Mouse (Mus musculus): Measurements from ENCODE around the gene Tbc1d8. TPM values are rescaled to one million over a fixed set of nuclear protein-coding genes. Genes with fewer than 3 reads are reported as not detected.

Gene Tbc1d8
- polyA plus RNA-seq, 1 experiment from 2014 or later = 13.2 TPM

- no peak for ATAC-seq (ENCODE audit: insufficient number of reproducible peaks, insufficient read depth, low FRiP score, low read depth)
- 67% methylated on average over 10 of the region's 10 CpGs for WGBS
- peaks cover 44% of the 10 kb centered on the region for H3K36me3 ChIP-seq (ENCODE audit: control insufficient read depth, insufficient read depth, low read length)
- H3K4me3 ChIP-seq (ENCODE audit: control insufficient read depth in 1 of 2, insufficient read depth in 1 of 2, low read depth in 1 of 2, low read length in 2 of 2) = no peak overlapping the region
- peaks cover 8% of the 10 kb centered on the region for H3K9me3 ChIP-seq (ENCODE audit: control insufficient read depth, low read length)
- no peak overlapping the region for H3K9ac ChIP-seq (ENCODE audit: low read length)
- H3K4me2 ChIP-seq (ENCODE audit: low read length) = no peak overlapping the region
- no peak overlapping the region for H3K27ac ChIP-seq (replicated peaks in 1 of 2; ENCODE audit: control insufficient read depth in 1 of 2, insufficient read depth in 1 of 2, low read depth in 2 of 2, low read length in 2 of 2)
- no peaks in the 10 kb centered on the region for H3K27me3 ChIP-seq (ENCODE audit: control insufficient read depth, insufficient read depth, low read length)
- peaks cover 2% of the 10 kb centered on the region in 2 experiments; a peak in 2 of 4 replicates for H3K4me1 ChIP-seq (ENCODE audit: control insufficient read depth in 2 of 2, insufficient read depth in 2 of 2, low read length in 2 of 2)
Measured at GRCm38 (mm10) chr1:39394096-39394495, 84.5 kb downstream of the Tbc1d8 start.

GRCm38 (mm10) chr1:39393217-39393867, 85.2 kb downstream of the Tbc1d8 start:
- Histone ChIP-seq H3K9me3 (ENCODE audit: control insufficient read depth, low read length) (peaks cover 8% of the 10 kb centered on the region), H3K27me3 (ENCODE audit: control insufficient read depth, insufficient read depth, low read length) (no peaks in the 10 kb centered on the region), H3K36me3 (ENCODE audit: control insufficient read depth, insufficient read depth, low read length) (peaks cover 46% of the 10 kb centered on the region), H3K9ac (ENCODE audit: low read length) (no peak overlapping the region), H3K4me1 (ENCODE audit: control insufficient read depth in 2 of 2, insufficient read depth in 2 of 2, low read length in 2 of 2) (peaks cover 2% of the 10 kb centered on the region in 2 experiments; a peak in 1 of 4 replicates), H3K4me3 (ENCODE audit: control insufficient read depth in 1 of 2, insufficient read depth in 1 of 2, low read depth in 1 of 2, low read length in 2 of 2) (no peak overlapping the region), H3K27ac (replicated peaks in 1 of 2; ENCODE audit: control insufficient read depth in 1 of 2, insufficient read depth in 1 of 2, low read depth in 2 of 2, low read length in 2 of 2) (no peak overlapping the region), H3K4me2 (ENCODE audit: low read length) (no peak overlapping the region)
- no peak for ATAC-seq (ENCODE audit: insufficient number of reproducible peaks, insufficient read depth, low FRiP score, low read depth)
- 76% methylated on average over 8 of the region's 8 CpGs for whole genome bisulfite sequencing

- Histone ChIP-seq H3K4me3 (ENCODE audit: control insufficient read depth in 1 of 2, insufficient read depth in 1 of 2, low read depth in 1 of 2, low read length in 2 of 2) (no peak overlapping the region), H3K27ac (replicated peaks in 1 of 2; ENCODE audit: control insufficient read depth in 1 of 2, insufficient read depth in 1 of 2, low read depth in 2 of 2, low read length in 2 of 2) (no peak overlapping the region), H3K27me3 (ENCODE audit: control insufficient read depth, insufficient read depth, low read length) (no peaks in the 10 kb centered on the region), H3K4me2 (ENCODE audit: low read length) (no peak overlapping the region), H3K36me3 (ENCODE audit: control insufficient read depth, insufficient read depth, low read length) (peaks cover 35% of the 10 kb centered on the region), H3K9me3 (ENCODE audit: control insufficient read depth, low read length) (peaks cover 1% of the 10 kb centered on the region), H3K9ac (ENCODE audit: low read length) (no peak overlapping the region), H3K4me1 (ENCODE audit: control insufficient read depth in 2 of 2, insufficient read depth in 2 of 2, low read length in 2 of 2) (peaks cover 2% of the 10 kb centered on the region in 2 experiments; a peak in 1 of 4 replicates)
- 61% methylated on average over 3 of the region's 3 CpGs for WGBS
- ATAC-seq (ENCODE audit: insufficient number of reproducible peaks, insufficient read depth, low FRiP score, low read depth) = no peak
Measured at GRCm38 (mm10) chr1:39392189-39392588, 86.4 kb downstream of the Tbc1d8 start.

GRCm38 (mm10) chr1:39391652-39392051, 86.9 kb downstream of the Tbc1d8 start:
- no peaks in the 10 kb centered on the region for H3K27me3 ChIP-seq (ENCODE audit: control insufficient read depth, insufficient read depth, low read length)
- no peak for ATAC-seq (ENCODE audit: insufficient number of reproducible peaks, insufficient read depth, low FRiP score, low read depth)
- no peak overlapping the region for H3K9ac ChIP-seq (ENCODE audit: low read length)
- no peak overlapping the region for H3K27ac ChIP-seq (replicated peaks in 1 of 2; ENCODE audit: control insufficient read depth in 1 of 2, insufficient read depth in 1 of 2, low read depth in 2 of 2, low read length in 2 of 2)
- peaks cover 34% of the 10 kb centered on the region for H3K36me3 ChIP-seq (ENCODE audit: control insufficient read depth, insufficient read depth, low read length)
- H3K4me1 ChIP-seq (ENCODE audit: control insufficient read depth in 2 of 2, insufficient read depth in 2 of 2, low read length in 2 of 2) = peaks cover 2% of the 10 kb centered on the region in 2 experiments; a peak in 1 of 4 replicates
- no peak overlapping the region for H3K4me3 ChIP-seq (ENCODE audit: control insufficient read depth in 1 of 2, insufficient read depth in 1 of 2, low read depth in 1 of 2, low read length in 2 of 2)
- H3K4me2 ChIP-seq (ENCODE audit: low read length) = no peak overlapping the region
- 87% methylated on average over 6 of the region's 6 CpGs for WGBS
- no peaks in the 10 kb centered on the region for H3K9me3 ChIP-seq (ENCODE audit: control insufficient read depth, low read length)

- Histone ChIP-seq H3K9ac (ENCODE audit: low read length) (no peak overlapping the region), H3K27me3 (ENCODE audit: control insufficient read depth, insufficient read depth, low read length) (no peaks in the 10 kb centered on the region), H3K9me3 (ENCODE audit: control insufficient read depth, low read length) (no peaks in the 10 kb centered on the region), H3K36me3 (ENCODE audit: control insufficient read depth, insufficient read depth, low read length) (peaks cover 48% of the 10 kb centered on the region), H3K27ac (replicated peaks in 1 of 2; ENCODE audit: control insufficient read depth in 1 of 2, insufficient read depth in 1 of 2, low read depth in 2 of 2, low read length in 2 of 2) (no peak overlapping the region), H3K4me3 (ENCODE audit: control insufficient read depth in 1 of 2, insufficient read depth in 1 of 2, low read depth in 1 of 2, low read length in 2 of 2) (no peak overlapping the region), H3K4me2 (ENCODE audit: low read length) (no peak overlapping the region), H3K4me1 (ENCODE audit: control insufficient read depth in 2 of 2, insufficient read depth in 2 of 2, low read length in 2 of 2) (0 out of 4 replicates have a peak, but pooled peaks cover 0 to 2% of the 10 kb centered on the region in 2 experiments)
- WGBS = 66% methylated on average over 11 of the region's 11 CpGs
- ATAC-seq (ENCODE audit: insufficient number of reproducible peaks, insufficient read depth, low FRiP score, low read depth) = no peak
Measured at GRCm38 (mm10) chr1:39389338-39389737, 89.2 kb downstream of the Tbc1d8 start.

- Histone ChIP-seq H3K9me3 (ENCODE audit: control insufficient read depth, low read length) (no peaks in the 10 kb centered on the region), H3K4me1 (ENCODE audit: control insufficient read depth in 2 of 2, insufficient read depth in 2 of 2, low read length in 2 of 2) (0 out of 4 replicates have a peak, but pooled peaks cover 0 to 2% of the 10 kb centered on the region in 2 experiments), H3K4me2 (ENCODE audit: low read length) (no peak overlapping the region), H3K9ac (ENCODE audit: low read length) (no peak overlapping the region), H3K27ac (replicated peaks in 1 of 2; ENCODE audit: control insufficient read depth in 1 of 2, insufficient read depth in 1 of 2, low read depth in 2 of 2, low read length in 2 of 2) (no peak overlapping the region), H3K27me3 (ENCODE audit: control insufficient read depth, insufficient read depth, low read length) (no peaks in the 10 kb centered on the region), H3K4me3 (ENCODE audit: control insufficient read depth in 1 of 2, insufficient read depth in 1 of 2, low read depth in 1 of 2, low read length in 2 of 2) (no peak overlapping the region), H3K36me3 (ENCODE audit: control insufficient read depth, insufficient read depth, low read length) (peaks cover 47% of the 10 kb centered on the region)
- ATAC-seq (ENCODE audit: insufficient number of reproducible peaks, insufficient read depth, low FRiP score, low read depth) = no peak
- WGBS = 88% methylated on average over 2 of the region's 2 CpGs
Measured at GRCm38 (mm10) chr1:39388163-39388562, 90.4 kb downstream of the Tbc1d8 start.

- Histone ChIP-seq H3K27ac (replicated peaks in 1 of 2; ENCODE audit: control insufficient read depth in 1 of 2, insufficient read depth in 1 of 2, low read depth in 2 of 2, low read length in 2 of 2) (no peak overlapping the region), H3K9ac (ENCODE audit: low read length) (no peak overlapping the region; the same call in 1 of the 2 replicates), H3K27me3 (ENCODE audit: control insufficient read depth, insufficient read depth, low read length) (no peaks in the 10 kb centered on the region), H3K4me3 (ENCODE audit: control insufficient read depth in 1 of 2, insufficient read depth in 1 of 2, low read depth in 1 of 2, low read length in 2 of 2) (no peak overlapping the region), H3K36me3 (ENCODE audit: control insufficient read depth, insufficient read depth, low read length) (peaks cover 41% of the 10 kb centered on the region), H3K4me1 (ENCODE audit: control insufficient read depth in 2 of 2, insufficient read depth in 2 of 2, low read length in 2 of 2) (0 out of 4 replicates have a peak, but pooled peaks cover 0 to 2% of the 10 kb centered on the region in 2 experiments), H3K9me3 (ENCODE audit: control insufficient read depth, low read length) (no peaks in the 10 kb centered on the region), H3K4me2 (ENCODE audit: low read length) (no peak overlapping the region)
- ATAC-seq (ENCODE audit: insufficient number of reproducible peaks, insufficient read depth, low FRiP score, low read depth) = no peak
- WGBS = 79% methylated on average over 4 of the region's 4 CpGs
Measured at GRCm38 (mm10) chr1:39387497-39387896, 91.1 kb downstream of the Tbc1d8 start.

Measured in heart, embryonic 14.5 days (tissue).